Mouse (Mus musculus) heart, postnatal 36 days (tissue): ENCODE results near the gene Arhgef1. TPM values are rescaled to one million over a fixed set of nuclear protein-coding genes. Genes with fewer than 3 reads are reported as not detected.

Experiments used
- DNase-seq, 2 experiments: peaks; one replicate each; pipeline ENCODE4 v3.0.0; 2021 to 2022
- intact Hi-C: fragments of 180-260 bp; cut with DNase I; formaldehyde crosslinking; loops from one replicate; pipeline ENCODE4 v1.15.1; 2025
- total RNA-seq, 2 experiments: library from RNA; stranded (reverse); gene quantifications; 2 replicates each; pipeline ENCODE4 v1.2.3; 2021

Arhgef1 gene
- total RNA-seq, 2 experiments from 2014 or later = 48.8 to 52.8 TPM

DNA sequence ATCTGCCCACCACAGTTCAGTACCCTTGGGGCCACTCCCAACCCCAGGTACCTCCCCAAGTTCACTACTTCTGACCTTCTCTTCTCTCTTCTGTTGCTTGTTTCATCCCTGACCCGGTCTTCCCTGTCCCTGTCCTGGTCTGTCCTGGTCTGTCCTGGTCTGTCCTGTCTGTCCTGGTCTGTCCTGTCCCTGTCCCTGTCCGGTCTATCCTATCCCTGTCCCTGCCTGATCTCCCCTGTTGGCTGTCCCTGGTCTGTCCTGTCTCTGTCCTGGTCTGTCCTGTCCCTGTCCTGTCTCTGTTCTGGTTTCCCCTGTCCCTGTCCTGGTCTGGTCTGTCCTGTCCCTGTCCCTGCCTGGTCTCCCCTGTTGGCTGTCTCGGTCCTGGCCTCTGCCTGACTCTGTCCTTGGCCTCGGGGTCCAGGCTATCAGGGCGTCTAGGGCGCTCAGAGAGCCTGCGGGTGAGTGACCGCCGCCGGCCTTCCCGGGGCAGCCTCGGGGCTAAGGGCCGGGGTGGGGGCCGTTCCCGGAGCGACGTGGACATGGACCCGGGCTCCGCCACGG lies 16.1 kb downstream of the Arhgef1 start:
- peak in 1 of 2 experiments; percentile 21 for DNase-seq
- intact Hi-C loops = no loop called here

DNA sequence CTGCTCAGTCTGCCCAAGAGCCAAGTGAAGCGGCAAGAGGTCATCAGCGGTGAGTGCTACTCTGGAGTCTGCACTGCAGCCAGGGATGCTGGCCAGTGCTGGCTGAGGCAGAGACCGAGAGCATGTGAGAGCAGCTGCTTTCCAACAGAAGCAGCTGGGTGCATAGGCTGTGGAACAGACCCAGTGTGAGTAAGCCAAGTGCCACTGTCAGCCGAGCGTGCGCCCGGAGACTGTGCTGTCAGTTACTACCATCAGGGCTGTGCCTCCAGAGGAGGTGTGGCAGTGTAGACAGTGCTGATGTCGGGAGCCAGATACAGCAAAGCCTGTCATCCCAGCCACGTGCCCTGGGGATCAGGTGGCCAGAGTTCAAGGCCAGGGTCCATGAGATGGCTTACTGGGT lies 17.0 kb downstream of the Arhgef1 start:
- intact Hi-C loops = no loop called here
- DNase-seq = peak; percentile 49 to 64

DNA sequence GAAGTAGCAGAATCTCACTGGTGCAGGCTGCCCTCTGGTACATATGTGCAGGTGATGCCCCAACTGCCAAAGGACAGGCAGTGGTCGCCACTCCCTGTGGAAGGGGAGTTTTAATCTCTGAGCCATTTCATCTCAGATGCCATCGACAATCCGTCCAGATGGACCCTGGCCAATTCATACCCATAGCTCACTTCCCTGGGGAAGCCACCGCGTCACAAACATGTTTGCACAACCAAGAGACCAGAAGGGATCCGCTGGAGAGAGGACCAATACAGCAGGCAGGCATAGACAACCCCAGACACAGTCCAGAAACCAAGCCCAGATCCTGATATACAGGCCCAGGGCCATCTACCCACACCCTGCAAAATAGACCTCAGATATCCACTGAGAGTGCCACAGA lies 27.8 kb downstream of the Arhgef1 start:
- no peak for DNase-seq
- intact Hi-C loops = no loop called here

DNA sequence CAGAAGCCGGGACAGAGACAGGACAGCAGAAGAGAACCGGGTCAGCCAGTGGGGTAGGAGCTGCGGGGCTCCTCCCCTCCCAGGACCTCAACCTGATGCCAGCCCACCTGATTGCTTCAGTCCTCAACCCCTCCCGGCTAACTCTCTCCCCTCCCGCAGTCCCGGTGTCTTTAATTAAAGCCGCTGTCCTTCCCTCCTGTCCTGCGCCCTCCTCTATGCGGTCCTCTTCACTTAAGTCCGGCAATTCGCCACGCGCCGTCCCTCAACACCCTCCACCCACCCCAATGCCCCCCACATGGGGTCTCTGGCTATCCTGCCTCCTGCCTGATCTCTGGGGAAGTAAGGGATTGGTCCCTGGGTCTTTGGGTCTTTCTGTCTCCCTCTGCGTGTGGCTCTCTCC lies 28.9 kb downstream of the Arhgef1 start:
- no peak for DNase-seq
- intact Hi-C loops = no loop called here

DNA sequence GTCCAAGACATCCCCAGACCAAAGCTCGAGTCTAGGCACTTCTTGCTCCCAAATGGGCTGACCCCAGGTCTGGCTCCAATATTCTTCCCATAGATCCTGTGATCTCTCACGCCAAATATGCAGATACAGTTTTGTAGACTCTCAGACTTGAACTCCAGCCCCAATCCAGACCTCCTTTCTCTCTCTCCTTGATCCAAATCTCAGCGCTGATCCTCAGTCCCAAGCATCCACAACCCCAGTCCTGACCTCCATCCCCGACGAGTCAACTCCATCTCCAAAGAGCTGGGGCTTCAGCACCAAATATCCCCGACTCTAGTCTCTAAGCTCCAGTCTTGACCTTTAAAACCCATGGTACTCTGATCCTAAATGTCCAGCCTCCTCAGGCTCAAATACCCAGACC lies 40.9 kb downstream of the Arhgef1 start:
- intact Hi-C loops = no loop called here
- no peak for DNase-seq

DNA sequence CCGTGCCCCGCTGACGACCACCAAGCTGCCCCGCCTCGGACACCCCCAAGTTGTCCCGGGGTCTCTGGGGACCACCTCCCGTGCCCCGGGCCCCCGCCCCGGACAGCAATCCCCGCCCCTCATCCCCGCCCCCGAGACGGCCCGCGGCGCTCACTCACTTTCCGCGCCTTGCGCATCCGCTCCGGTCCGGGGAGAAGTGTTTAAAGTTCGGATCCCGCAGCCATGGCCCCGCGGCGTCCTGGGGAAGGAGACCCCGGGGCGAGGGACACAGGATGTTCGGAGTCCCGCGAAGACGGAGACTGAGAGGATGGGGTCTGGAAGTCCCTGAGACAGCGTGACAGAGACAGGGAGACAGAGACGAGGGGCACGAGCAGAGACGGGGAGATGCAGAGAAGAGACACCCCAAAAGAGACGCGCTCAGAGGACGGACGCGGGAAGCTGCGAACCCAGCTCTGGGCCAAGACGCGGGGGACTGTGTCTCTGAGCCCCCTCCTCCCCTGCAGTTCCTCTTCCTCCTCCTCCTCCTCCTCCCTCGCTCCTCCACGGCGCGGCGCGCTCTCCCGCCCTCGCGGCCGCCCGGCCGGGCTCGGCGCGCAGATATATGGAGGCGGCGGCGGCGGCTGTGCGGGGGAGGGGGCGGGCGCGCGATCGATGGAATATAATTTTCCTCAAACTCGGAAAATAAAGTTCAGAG lies 41.7 kb downstream of the Arhgef1 start, which contains the start of gene Gm4881:
Gene Gm4881 (minus strand): TSS at position 238 of the 694 bp plus-strand sequence.
- no peak for DNase-seq

DNA sequence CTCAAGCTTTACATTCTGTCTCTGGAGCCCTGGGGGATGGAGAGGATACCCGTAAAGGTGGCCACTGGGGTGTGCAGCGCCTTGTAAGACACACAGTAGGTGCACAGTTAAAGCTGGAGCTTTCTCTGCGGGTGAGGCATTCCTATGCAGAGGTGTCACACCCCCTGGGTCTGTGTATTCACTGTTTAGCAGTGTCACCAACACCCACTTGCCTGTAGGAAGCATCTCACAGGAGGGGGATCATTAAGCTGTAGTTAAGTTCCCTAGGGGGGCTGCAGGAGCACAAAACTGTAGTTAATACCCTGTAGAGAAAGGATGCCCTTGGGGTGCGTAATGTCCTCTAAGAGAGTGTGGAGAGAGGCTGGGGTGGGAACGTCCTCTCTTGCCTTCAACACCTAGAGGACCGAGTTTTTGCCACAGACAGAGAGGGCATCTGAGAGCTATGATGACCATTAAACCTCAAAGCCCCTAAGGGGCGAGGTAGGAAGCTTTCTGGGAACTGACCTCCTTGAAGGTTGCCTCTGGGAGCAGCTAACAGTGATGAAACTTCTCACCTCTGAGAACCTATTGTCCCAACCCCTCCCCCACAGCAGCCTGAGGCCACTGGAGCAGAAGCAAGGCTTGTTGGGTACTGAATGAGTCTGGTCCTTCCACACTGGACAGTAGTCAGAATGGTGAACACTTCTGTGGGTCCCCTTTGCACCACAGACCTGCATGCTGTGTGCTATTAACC lies 44.8 kb downstream of the Arhgef1 start:
- DNase-seq = no peak
- intact Hi-C loops = no loop called here

More for the DNA sequence above, 41.7 kb downstream of the Arhgef1 start, which contains the start of gene Gm4881:
- intact Hi-C loops = no loop called here

DNA sequence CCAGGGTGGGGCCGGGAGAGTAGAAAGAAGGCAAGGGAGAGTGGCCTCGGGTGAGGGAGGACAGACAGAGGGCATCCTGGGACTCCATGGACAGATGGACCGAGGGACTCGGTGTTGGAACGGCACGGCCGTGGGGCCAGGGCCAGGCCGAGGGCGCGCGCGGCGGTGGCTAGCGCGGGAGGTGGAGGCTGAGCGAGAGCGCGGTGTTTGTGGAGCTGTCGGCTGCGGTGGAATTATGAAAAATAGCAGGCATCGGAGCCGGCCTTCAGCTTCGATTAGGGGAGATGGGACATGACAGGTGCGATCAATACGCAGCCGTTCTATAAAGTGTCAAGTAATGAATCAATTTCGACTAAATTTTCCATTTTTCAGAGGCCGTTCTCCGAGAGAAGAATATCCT lies 46.1 kb downstream of the Arhgef1 start:
- DNase-seq = no peak
- intact Hi-C loops = no loop called here

DNA sequence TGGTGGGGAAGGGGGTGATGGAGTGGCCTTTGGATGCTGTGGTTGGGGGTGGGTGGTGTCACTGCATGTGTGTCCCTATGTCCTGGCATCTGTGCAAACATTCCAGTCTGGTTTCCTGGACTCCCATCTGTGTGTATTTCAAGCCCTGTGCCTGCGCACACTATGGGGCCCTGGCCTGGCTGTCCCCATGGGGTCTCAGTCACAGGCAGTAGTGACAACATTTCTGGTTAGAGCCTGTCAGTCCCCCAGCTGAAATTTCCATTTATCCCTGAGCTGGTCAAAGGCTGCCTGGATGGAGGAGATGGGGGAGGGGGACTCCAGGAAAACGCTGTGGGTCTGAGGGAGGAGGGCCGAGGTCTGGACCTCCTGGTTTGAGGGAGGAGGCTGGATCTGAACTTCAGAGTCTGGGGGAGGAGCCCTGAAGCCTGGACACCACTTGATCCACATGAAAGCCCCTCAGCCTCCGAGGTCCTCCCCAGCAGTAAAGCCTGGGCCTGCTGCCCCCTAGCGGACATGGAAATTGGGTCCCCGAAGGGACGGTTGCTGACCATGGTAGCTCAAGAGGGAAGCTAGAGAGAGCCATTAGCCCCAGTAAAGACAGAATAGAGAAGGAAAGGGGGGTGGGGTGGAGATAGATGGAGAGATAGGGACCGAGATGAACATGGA lies 47.4 kb downstream of the Arhgef1 start:
- peak; percentile 67 to 77 for DNase-seq
- intact Hi-C loops = loop anchor here (1.0 kb wide), 1 partner anchor 60 kb away; no protein-coding TSS in a partner anchor

DNA sequence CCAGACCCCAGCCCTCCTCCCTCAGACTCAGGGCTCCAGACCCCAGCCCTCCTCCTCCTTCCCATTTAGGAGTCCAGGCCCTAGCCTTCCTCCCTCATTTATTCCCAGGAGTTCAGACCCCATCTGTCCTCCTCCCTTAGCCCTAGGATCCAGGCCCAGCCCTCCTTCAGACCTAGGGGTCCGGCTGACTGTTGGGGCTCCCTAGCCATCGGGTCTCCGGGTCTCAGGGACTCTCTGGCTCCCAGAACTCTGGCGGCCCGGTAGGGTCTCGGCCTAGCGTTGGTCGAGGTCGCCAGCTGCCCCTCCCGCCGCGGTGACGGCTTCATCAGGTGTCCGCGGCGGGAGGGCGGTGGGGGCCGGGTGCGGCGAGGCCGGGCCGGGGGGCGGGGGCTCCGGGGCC lies 51.3 kb downstream of the Arhgef1 start:
- intact Hi-C loops = no loop called here
- DNase-seq = no peak

DNA sequence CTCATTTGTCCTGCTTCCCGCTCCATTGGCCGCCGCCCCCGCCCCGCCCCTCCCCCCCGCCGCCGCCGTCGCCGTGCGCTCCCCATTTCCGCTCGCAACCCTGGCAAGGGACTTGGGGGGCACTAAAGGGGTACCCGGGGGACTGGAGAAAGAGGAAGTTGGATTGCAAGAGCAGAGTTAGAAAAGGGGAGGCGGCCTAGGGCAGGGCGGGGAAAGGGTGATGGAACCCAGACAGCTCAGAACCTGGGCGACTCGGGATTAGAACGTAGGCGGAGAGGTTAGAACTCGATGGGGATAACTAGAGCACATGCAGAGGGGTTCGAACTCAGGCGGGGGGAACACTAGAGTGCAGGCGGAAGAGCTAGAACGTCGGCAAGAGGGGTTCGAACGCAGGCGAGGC lies 51.7 kb downstream of the Arhgef1 start:
- intact Hi-C loops = no loop called here
- DNase-seq = peak in 1 of 2 experiments; percentile 15

DNA sequence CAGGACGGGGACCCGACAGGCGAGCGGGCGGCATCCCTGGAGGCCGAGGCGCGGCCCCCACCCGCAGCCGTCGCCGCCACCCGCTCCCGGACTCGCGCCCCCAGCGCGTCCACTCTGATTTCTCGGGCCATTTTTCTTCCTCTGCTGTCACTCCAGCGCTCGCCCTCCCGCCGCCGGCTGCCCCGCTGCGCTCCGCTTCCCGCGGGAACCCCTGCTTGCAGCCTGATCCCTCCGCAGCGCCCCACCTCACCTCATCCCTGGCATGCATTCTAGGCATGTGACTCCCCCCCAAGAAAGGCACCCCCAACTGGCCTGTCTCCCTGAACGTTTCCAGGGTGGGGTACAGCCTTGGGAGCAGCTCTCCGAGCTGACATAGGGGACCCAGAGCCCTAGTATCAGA lies 52.5 kb downstream of the Arhgef1 start:
- intact Hi-C loops = no loop called here
- no peak for DNase-seq

DNA sequence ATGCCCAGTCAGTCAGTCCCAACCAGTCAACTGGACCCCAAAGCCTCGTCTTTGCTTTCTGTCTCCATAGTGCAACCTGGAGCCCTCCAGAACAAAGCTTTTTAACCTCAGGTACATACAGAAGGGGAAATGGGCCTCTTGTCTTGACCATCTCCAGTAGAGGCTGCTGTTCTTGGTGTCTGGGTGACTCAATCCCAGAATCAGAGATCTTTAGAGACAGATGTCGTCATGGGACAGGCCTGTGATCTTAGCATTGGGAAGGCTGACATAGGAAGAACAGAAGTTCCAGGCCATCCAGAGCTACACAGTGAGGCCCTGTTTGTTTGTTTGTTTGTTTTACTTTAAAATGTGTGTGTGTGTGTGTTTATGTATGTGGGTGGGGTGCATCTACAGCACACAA lies 61.6 kb downstream of the Arhgef1 start:
- DNase-seq = no peak
- intact Hi-C loops = no loop called here

DNA sequence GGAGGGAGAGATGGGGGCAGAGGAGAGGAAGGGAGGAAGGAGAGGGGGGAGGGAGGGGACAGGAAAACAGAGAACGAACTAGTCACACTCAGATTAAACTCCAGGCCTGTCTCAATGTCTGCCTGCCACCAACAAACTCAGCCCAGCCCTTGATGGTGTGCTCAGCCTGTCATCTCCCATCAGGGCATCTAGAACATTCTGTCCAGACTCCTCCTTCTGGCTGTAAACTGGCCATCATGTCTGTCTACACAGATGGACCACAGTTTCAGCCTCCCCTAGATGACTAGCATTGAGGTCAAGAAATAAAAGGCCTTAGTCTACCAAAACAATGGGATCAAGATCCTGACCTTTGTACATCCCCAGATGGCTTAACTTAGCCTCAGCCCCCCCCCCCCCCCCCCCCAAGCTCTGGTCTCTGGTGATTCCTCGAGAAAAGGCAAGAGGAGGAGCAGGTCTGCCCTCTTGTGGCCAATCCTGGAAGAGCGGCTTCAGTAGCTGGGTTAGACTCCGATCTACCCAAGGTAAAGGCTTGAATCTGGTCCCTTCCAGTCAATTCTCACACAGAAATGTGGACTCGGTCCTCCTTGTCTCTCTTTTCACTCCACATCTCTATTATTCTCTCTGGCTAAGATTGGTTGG lies 62.3 kb downstream of the Arhgef1 start:
- intact Hi-C loops = loop anchor here (1.0 kb wide), 1 partner anchor 75 kb away; no protein-coding TSS in a partner anchor
- peak; percentile 75 to 87 for DNase-seq

DNA sequence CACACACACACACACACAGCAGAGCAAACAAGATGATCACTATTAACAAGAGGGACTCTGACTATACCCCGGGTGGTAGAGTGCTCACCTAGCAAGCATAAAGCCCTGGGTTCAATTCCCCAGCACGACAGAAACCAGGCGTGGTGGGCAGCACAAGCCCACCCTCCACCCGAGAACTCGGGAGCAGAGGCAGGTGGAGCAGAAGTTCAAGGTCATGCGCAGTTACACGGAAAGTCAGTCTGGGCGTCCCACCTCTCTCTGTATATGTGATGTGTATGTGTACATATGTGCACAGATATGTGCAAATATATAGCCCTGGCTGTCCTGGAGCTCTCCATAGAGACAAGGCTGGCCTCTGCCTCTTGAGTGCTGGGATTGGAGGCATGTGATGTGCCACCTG lies 65.3 kb downstream of the Arhgef1 start:
- intact Hi-C loops = no loop called here
- no peak for DNase-seq

DNA sequence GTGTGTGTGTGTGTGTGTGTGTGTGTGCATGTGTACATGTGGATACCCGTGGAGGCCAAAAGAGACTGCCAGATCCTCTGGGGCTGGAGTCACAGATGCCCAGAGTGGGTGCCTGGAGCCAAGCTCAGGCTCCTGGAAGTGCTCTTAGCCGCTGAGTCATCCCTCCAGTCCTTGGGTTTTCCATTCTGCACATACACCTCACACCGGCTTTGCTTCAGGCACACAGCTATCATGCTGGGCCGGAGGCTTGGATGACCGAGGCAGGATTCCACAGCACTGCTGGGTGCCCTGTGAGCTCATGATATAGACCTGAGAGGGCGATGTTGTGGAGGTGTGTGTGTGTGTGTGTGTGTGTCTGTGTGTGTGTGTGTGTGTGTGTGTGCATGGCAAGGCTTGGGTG lies 65.8 kb downstream of the Arhgef1 start:
- DNase-seq = no peak
- intact Hi-C loops = no loop called here

DNA sequence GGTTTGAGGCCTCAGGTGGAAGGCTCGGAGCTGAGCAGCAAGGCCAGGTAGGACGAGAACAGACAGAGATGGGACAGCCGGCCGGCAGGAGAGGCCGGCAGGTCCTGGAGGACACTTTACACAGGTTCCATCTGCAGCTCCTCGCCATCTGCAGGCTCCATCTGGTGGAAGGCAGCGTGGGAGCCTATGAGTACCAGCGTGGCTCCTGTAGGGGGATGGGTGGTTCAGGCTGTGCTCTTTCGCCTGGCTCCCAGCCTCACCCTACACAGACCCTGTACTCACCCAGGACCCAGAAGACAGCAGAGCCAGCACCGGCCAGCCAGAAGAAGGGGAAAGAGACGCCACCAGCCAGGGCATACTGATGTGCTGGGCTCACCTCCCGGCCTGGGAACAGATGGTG lies 67.1 kb downstream of the Arhgef1 start:
- DNase-seq = no peak
- intact Hi-C loops = loop anchor here (10.0 kb wide), 1 partner anchor 365 kb away; no protein-coding TSS in a partner anchor

DNA sequence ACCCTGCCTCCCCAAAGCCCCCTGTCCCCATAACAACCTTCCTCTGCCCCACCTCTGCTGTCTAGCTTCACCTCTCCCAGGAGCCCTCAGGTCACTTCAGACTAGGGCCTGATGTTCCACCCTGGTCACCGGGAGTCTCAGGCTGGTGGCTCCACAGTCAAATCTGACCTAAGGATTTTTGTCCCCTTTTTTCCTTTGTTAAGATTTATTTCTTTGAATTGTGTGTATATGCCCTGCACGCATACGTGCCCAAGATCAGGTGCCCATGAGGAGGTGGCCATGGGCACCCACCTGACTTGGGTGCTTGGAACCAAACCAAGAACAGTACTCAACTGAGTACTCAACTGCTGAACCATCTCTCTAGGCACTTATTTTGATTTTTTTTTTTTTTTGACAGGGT lies 67.6 kb downstream of the Arhgef1 start:
- intact Hi-C loops = loop anchor here (10.0 kb wide), 1 partner anchor 366 kb away; no protein-coding TSS in a partner anchor
- DNase-seq = no peak

DNA sequence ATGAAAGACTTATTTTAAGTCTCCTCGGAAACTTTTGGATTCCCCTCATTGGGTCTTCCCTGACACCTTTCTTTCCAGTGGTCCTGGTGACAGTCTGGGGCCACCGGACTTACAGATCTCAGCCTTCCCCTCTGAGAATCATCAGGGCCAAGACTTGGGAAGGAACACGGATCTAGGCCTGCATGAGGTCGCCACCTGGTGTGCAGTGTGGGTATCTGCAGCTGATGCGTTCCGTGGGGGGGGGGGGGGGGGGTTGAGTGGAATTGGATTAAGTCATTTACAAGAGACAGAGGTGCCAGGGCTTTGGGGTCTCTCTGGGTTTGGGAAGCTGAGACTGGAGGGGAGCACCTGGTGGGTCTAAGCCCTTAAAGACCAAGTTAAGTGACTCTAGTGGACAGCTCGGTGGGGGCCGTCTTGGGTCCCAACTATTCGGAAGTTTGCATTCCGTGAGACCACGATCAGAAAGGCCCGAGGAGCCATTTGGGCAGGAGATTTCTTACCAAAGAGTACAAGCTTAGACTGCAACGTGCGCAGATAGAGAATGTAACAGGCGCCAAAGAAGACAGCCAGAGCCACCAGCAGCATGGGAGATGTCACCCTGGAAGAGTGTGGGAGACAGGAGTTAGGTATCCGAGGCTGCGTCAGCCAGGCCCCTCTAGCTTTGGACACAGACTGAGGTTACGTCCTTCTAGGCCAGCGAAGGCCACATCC lies 68.7 kb downstream of the Arhgef1 start:
- intact Hi-C loops = loop anchor here (10.0 kb wide), 1 partner anchor 367 kb away; no protein-coding TSS in a partner anchor
- peak; percentile 21 to 36 for DNase-seq
